Mouse (Mus musculus) adrenal gland (tissue): ENCODE results near the gene Spem2.
"Not testable (repeated sequence)": the region's sequence is repeated elsewhere in the genome, so short reads cannot be mapped to it uniquely, and the experiment has no call there.

Source experiments
- intact Hi-C: fragments of 180-260 bp; cut with DNase I; formaldehyde crosslinking; loops from one replicate; pipeline ENCODE4 v1.15.1; 2025
- long read RNA-seq, 2 experiments: library from polyadenylated mRNA; unstranded; transcript quantifications; one replicate each; pipeline ENCODE4 v2.0.0; 2020; ENCODE audit warnings: borderline replicate concordance in 1 of 2; ENCODE audit not compliant: insufficient replicate concordance in 1 of 2

Spem2 gene
- long read RNA-seq, experiment 1, result 0 reads
- long read RNA-seq, experiment 2, result 0 reads

- intact Hi-C loops, result no loop called here
These were observed at the start of gene Spem2 for GRCm38 (mm10) chr11:69818365-69818764. TSS of gene Spem2 (minus strand) at chr11:69818465.

GRCm38 (mm10) chr11:69867335-69867734 is 49.1 kb upstream of the Spem2 start:
- intact Hi-C loops, result no loop called here

- intact Hi-C loops, result no loop called here
These were observed 47.3 kb upstream of the Spem2 start for GRCm38 (mm10) chr11:69865561-69865960.

- intact Hi-C loops, result no loop called here
These were observed 46.0 kb upstream of the Spem2 start for GRCm38 (mm10) chr11:69864138-69864860.

- intact Hi-C loops, result not testable (repeated sequence)
These were observed 45.5 kb upstream of the Spem2 start for GRCm38 (mm10) chr11:69863729-69864128.

- intact Hi-C loops, result no loop called here
These were observed 40.1 kb upstream of the Spem2 start, which contains the start of gene Tnk1 for GRCm38 (mm10) chr11:69858113-69858998. TSS of gene Tnk1 (minus strand) at chr11:69858730.

GRCm38 (mm10) chr11:69855347-69855746 is 37.1 kb upstream of the Spem2 start:
- intact Hi-C loops, result no loop called here

- intact Hi-C loops, result no loop called here
These were observed 36.4 kb upstream of the Spem2 start for GRCm38 (mm10) chr11:69854680-69855079.

GRCm38 (mm10) chr11:69853994-69854393 is 35.7 kb upstream of the Spem2 start:
- intact Hi-C loops, result no loop called here

GRCm38 (mm10) chr11:69850754-69851153 is 32.5 kb upstream of the Spem2 start:
- intact Hi-C loops, result no loop called here

GRCm38 (mm10) chr11:69849884-69850283 is 31.6 kb upstream of the Spem2 start:
- intact Hi-C loops, result no loop called here

- intact Hi-C loops, result no loop called here
These were observed 30.9 kb upstream of the Spem2 start for GRCm38 (mm10) chr11:69849128-69849527.

- intact Hi-C loops, result no loop called here
These were observed 29.8 kb upstream of the Spem2 start for GRCm38 (mm10) chr11:69848021-69848420.

- intact Hi-C loops, result no loop called here
These were observed 28.7 kb upstream of the Spem2 start for GRCm38 (mm10) chr11:69846738-69847688.

- intact Hi-C loops, result no loop called here
These were observed 28.0 kb upstream of the Spem2 start, which contains the start of gene Plscr3 for GRCm38 (mm10) chr11:69846198-69846680. TSS of gene Plscr3 (plus strand) at chr11:69846376.

GRCm38 (mm10) chr11:69838714-69839104 is 20.4 kb upstream of the Spem2 start:
- intact Hi-C loops, result loop anchor here (5.0 kb wide), 1 partner anchor 36 kb away; the partner anchor contains the start of gene Fgf11

- intact Hi-C loops, result loop anchor here (5.0 kb wide), 1 partner anchor 36 kb away; the partner anchor contains the start of gene Fgf11
These were observed 19.9 kb upstream of the Spem2 start, which contains the start of gene Tmem256 for GRCm38 (mm10) chr11:69837952-69838713. TSS of gene Tmem256 (plus strand) at chr11:69838514.

GRCm38 (mm10) chr11:69837604-69837951 is 19.3 kb upstream of the Spem2 start, which contains the start of gene Nlgn2:
TSS of gene Nlgn2 (minus strand) at chr11:69837784.
- intact Hi-C loops, result loop anchor here (5.0 kb wide), 1 partner anchor 35 kb away; the partner anchor contains the start of gene Fgf11

GRCm38 (mm10) chr11:69836703-69837576 is 18.7 kb upstream of the Spem2 start:
- intact Hi-C loops, result loop anchor here (5.0 kb wide), 1 partner anchor 35 kb away; the partner anchor contains the start of gene Fgf11
